Mouse (Mus musculus) MEL (cell line): Measurements from ENCODE around the gene Il19.

Experiments used
- CTCF ChIP-seq, 3 experiments: IDR thresholded peaks in 2 of 3; conservative IDR thresholded peaks in 1 of 3; 2 replicates each; pipeline ENCODE4 v1.5.1; 2011 to 2012; ENCODE audit warnings: low read length in 3 of 3, low read depth in 2 of 3, mild to moderate bottlenecking in 2 of 3, improper control_type of control experiment in 1 of 3, inconsistent platforms in 1 of 3, mixed read lengths in 1 of 3, moderate library complexity in 1 of 3; ENCODE audit not compliant: control insufficient read depth in 1 of 3, insufficient read depth in 1 of 3, poor library complexity in 1 of 3, severe bottlenecking in 1 of 3
- EP300 ChIP-seq, 2 experiments: IDR thresholded peaks; 2 replicates each; pipeline ENCODE4 v1.6.1; 2011; ENCODE audit warnings: improper control_type of control experiment in 2 of 2, low read length in 2 of 2, low read depth in 1 of 2, mild to moderate bottlenecking in 1 of 2
- GABPA ChIP-seq: IDR thresholded peaks from 2 replicates; pipeline ENCODE4 v1.6.1; 2012; ENCODE audit warnings: low read depth, mild to moderate bottlenecking, inconsistent platforms, low read length, improper control_type of control experiment, moderate library complexity
- GATA1 ChIP-seq: IDR thresholded peaks from 2 replicates; pipeline ENCODE4 v1.6.1; 2011; ENCODE audit warnings: low read depth, low read length, improper control_type of control experiment
- MAX ChIP-seq: IDR thresholded peaks from 2 replicates; pipeline ENCODE4 v1.6.1; 2011; ENCODE audit warnings: low read length, improper control_type of control experiment
- MYC ChIP-seq: IDR thresholded peaks from 2 replicates; pipeline ENCODE4 v1.6.1; 2011; ENCODE audit warnings: low read depth, mild to moderate bottlenecking, low read length, improper control_type of control experiment, moderate library complexity
- RCOR1 ChIP-seq: IDR thresholded peaks from 2 replicates; pipeline ENCODE4 v1.6.1; 2012; ENCODE audit warnings: low read depth, mild to moderate bottlenecking, inconsistent platforms, low read length, improper control_type of control experiment
- SIN3A ChIP-seq: IDR thresholded peaks from 2 replicates; pipeline ENCODE4 v1.6.1; 2012; ENCODE audit warnings: low read length, improper control_type of control experiment, inconsistent platforms
- TBP ChIP-seq: IDR thresholded peaks from 2 replicates; pipeline ENCODE4 v1.8.0; 2011; ENCODE audit warnings: low read depth, low read length, improper control_type of control experiment
- TCF12 ChIP-seq: IDR thresholded peaks from 2 replicates; pipeline ENCODE4 v1.6.1; 2014; ENCODE audit warnings: low read depth, mild to moderate bottlenecking, inconsistent platforms, low read length, improper control_type of control experiment, moderate library complexity
- UBTF ChIP-seq: IDR thresholded peaks from 2 replicates; pipeline ENCODE4 v1.6.1; 2012; ENCODE audit warnings: low read depth, mild to moderate bottlenecking, inconsistent platforms, low read length, improper control_type of control experiment, moderate library complexity, borderline replicate concordance; ENCODE audit not compliant: insufficient read depth
- USF2 ChIP-seq, 2 experiments: IDR thresholded peaks; 2 replicates each; pipeline ENCODE4 v1.6.1; 2011 to 2012; ENCODE audit warnings: improper control_type of control experiment in 2 of 2, low read length in 2 of 2, borderline replicate concordance in 1 of 2, inconsistent platforms in 1 of 2, low read depth in 1 of 2, mild to moderate bottlenecking in 1 of 2; ENCODE audit not compliant: insufficient read depth in 1 of 2

DNA sequence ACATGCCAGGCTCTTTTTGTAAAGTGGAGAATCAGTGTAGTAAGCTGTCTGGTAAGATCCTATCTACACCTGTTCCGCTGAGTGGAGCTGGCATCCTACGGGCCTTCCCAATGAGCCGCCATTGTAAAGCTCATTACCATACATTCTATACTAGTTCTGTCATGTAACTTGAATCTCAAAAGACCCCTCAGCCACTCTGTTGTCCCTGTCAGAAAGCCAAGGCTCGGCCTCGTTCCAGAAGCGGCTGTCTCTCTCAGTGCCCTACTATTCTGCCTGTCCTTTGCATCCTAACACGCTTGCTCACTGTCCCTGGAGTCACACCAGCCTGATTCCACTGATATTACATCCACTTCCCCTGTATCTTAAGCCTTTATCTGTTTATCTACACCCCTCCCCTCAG lies 1.7 kb downstream of the Il19 start:
- TF ChIP-seq RCOR1 (no peak), UBTF (no peak), EP300 (IDR thresholded peaks at IDR 0.05; ENCODE audit: low read depth in 1 of 2, low read length in 2 of 2) (no peak), MYC (no peak), SIN3A (no peak), CTCF (IDR thresholded peaks at IDR 0.05 in 2 of 3, conservative IDR thresholded peaks at IDR 0.05 in 1 of 3; ENCODE audit: control insufficient read depth in 1 of 3, insufficient read depth in 1 of 3, low read depth in 2 of 3, low read length in 3 of 3, poor library complexity in 1 of 3, severe bottlenecking in 1 of 3) (no peak), GABPA (no peak), TCF12 (no peak), GATA1 (no peak), MAX (no peak), USF2 (IDR thresholded peaks at IDR 0.05; ENCODE audit: borderline replicate concordance in 1 of 2, insufficient read depth in 1 of 2, low read depth in 1 of 2, low read length in 2 of 2) (no peak), TBP (no peak)
